ENCODE assay signal across 7 mouse cellular contexts in the genomic region with DNA sequence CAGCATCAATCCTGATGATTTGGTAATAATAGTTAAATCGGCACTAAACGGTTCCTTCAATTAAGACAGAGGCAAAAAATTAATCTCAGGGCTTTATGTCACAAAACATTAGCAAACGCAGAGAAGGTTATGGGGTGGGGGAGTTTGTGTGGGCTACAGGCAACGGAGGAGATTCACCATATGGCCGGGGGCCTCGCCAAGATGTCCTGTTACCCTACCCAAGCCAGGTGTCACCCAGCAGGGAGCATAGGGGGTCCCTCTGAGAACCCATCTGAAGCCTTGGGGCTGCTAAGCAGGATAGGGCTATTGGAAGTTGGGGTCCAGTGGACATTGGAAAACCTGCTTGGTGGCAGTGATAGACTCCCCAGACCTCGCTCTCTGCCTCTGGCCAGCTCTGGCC. TPM values are rescaled to one million over a fixed set of nuclear protein-coding genes. Genes with fewer than 3 reads are reported as not detected.
A peak's percentile ranks its signal among the peaks of the same experiment; 100 is the strongest.
DNase-seq lines count a peak whose midpoint lies in the region; ATAC-seq and TF ChIP-seq lines count a peak whose summit lies in the region.

No protein-coding gene starts in this region.

- no peaks in the 10 kb centered on the region for H3K9me3 ChIP-seq in forebrain, embryonic 16.5 days (ENCODE audit: control insufficient read depth, low read length)
- no peaks in the 10 kb centered on the region for H3K9me3 ChIP-seq in intestine, embryonic 15.5 days
- no peaks in the 10 kb centered on the region for H3K9me3 ChIP-seq in neural tube, embryonic 13.5 days

- peak overlapping the region; percentile 28; the same call in 1 of the 2 replicates for H3K27ac ChIP-seq in layer of hippocampus, adult 2 months
- H3K27ac ChIP-seq in forebrain, embryonic 16.5 days (ENCODE audit: low read length): peak overlapping the region; percentile 60; the same call in 1 of the 2 replicates
- H3K27ac ChIP-seq in intestine, embryonic 15.5 days: peak overlapping the region; percentile 32; the same call in 1 of the 2 replicates
- peak overlapping the region; percentile 90 for H3K27ac ChIP-seq in neural tube, embryonic 13.5 days (replicated peaks)

- H3K36me3 ChIP-seq in forebrain, embryonic 16.5 days (ENCODE audit: control insufficient read depth, insufficient read depth): peaks cover 24% of the 10 kb centered on the region
- H3K36me3 ChIP-seq in intestine, embryonic 15.5 days: peaks cover 48% of the 10 kb centered on the region
- peaks cover 87% of the 10 kb centered on the region for H3K36me3 ChIP-seq in neural tube, embryonic 13.5 days

- H3K4me3 ChIP-seq in layer of hippocampus, adult 2 months: peak overlapping the region; percentile 36; the same call in 1 of the 2 replicates
- no peak overlapping the region for H3K4me3 ChIP-seq in forebrain, embryonic 16.5 days (replicated peaks; ENCODE audit: low read length)
- no peak overlapping the region for H3K4me3 ChIP-seq in intestine, embryonic 15.5 days (replicated peaks)
- H3K4me3 ChIP-seq in neural tube, embryonic 13.5 days: no peak overlapping the region

- 35% methylated on average over 7 of the region's 7 CpGs for WGBS in forebrain, embryonic 16.5 days
- WGBS in intestine, embryonic 15.5 days: 85% methylated on average over 7 of the region's 7 CpGs
- 40% methylated on average over 7 of the region's 7 CpGs for WGBS in neural tube, embryonic 13.5 days

- no peak; the same call in 1 of the 2 replicates for ATAC-seq in forebrain, embryonic 16.5 days
- ATAC-seq in intestine, embryonic 15.5 days: no peak
- ATAC-seq in neural tube, embryonic 13.5 days (ENCODE audit: low read depth): peak; percentile 56

- no peak for DNase-seq in layer of hippocampus, adult 2 months (ENCODE audit: low spot score in 2 of 2)
- no peak for DNase-seq in layer of hippocampus, postnatal 10 days (ENCODE audit: low spot score in 2 of 2)
- no peak for DNase-seq in gastrocnemius, adult 8-10 months (ENCODE audit: low spot score in 2 of 2)
- no peak for DNase-seq in left cerebral cortex, postnatal 25 days (ENCODE audit: low spot score in 2 of 2)

- H3K9ac ChIP-seq in forebrain, embryonic 16.5 days (replicated peaks; ENCODE audit: low read depth, low read length): no peak overlapping the region
- no peak overlapping the region for H3K9ac ChIP-seq in intestine, embryonic 15.5 days
- H3K9ac ChIP-seq in neural tube, embryonic 13.5 days: peak overlapping the region; percentile 50

- H3K27me3 ChIP-seq in forebrain, embryonic 16.5 days (replicated peaks; ENCODE audit: control insufficient read depth, insufficient read depth, low read length): no peaks in the 10 kb centered on the region
- H3K27me3 ChIP-seq in intestine, embryonic 15.5 days (replicated peaks): no peaks in the 10 kb centered on the region
- H3K27me3 ChIP-seq in neural tube, embryonic 13.5 days: peaks cover 16% of the 10 kb centered on the region; the same call in 1 of the 2 replicates

- H3K4me2 ChIP-seq in forebrain, embryonic 16.5 days (ENCODE audit: low read length): no peak overlapping the region
- no peak overlapping the region for H3K4me2 ChIP-seq in intestine, embryonic 15.5 days (replicated peaks)
- 0 out of 2 replicates have a peak overlapping the region, but pooled peaks have one; percentile 13 for H3K4me2 ChIP-seq in neural tube, embryonic 13.5 days

- no peak for TF ChIP-seq CTCF in layer of hippocampus, adult 2 months (conservative IDR thresholded peaks at IDR 0.05)

- peaks cover 15% of the 10 kb centered on the region for H3K4me1 ChIP-seq in forebrain, embryonic 16.5 days (replicated peaks; ENCODE audit: control insufficient read depth, insufficient read depth, low read length)
- H3K4me1 ChIP-seq in intestine, embryonic 15.5 days (replicated peaks): 0 out of 2 replicates have a peak, but pooled peaks cover 8% of the 10 kb centered on the region
- peaks cover 43% of the 10 kb centered on the region for H3K4me1 ChIP-seq in neural tube, embryonic 13.5 days (replicated peaks)

- intact Hi-C loops in left cerebral cortex, postnatal 25 days (cut with DNase I): no loop called here

RNA-seq across cellular contexts. Expression of gene Bahcc1, which starts 48.0 kb away (rescaled TPM):
- total RNA-seq in layer of hippocampus, adult 2 months (2021): 10 to 100 TPM; 19.9 to 20.7 TPM
- total RNA-seq in layer of hippocampus, postnatal 10 days (2021): 10 to 100 TPM; 21.9 to 26.0 TPM
- 14.5 and 14.8 TPM in 2 replicates for polyA plus RNA-seq in forebrain, embryonic 16.5 days (2015; fragmentation: Nextera tagmentation; extraction: Ambion mirVana)
- polyA plus RNA-seq in intestine, embryonic 15.5 days (2015; fragmentation: Nextera tagmentation; extraction: Ambion mirVana): 5.8 and 7.1 TPM in 2 replicates
- polyA plus RNA-seq in neural tube, embryonic 13.5 days (2015; fragmentation: Nextera tagmentation; extraction: Ambion mirVana): 13.6 and 15.3 TPM in 2 replicates
- 1 to 10 TPM; 3.6 to 5.8 (median 4.7) TPM for total RNA-seq in gastrocnemius, adult 8-10 months (2022)
- total RNA-seq in left cerebral cortex, postnatal 25 days (2021): 10 to 100 TPM; 16.3 to 21.9 TPM

Comparison
In these comparisons a context has a peak if more than half of its experiments do, and no peak if none do; other contexts are left out.
1. H3K27ac ChIP-seq: peak in every context shown above with its lines; median percentile 90 in neural tube, embryonic 13.5 days; 60 in forebrain, embryonic 16.5 days; 32 in intestine, embryonic 15.5 days; 28 in layer of hippocampus, adult 2 months.